Mouse (Mus musculus): Measurements from ENCODE around the gene Bri3. TPM values are rescaled to one million over a fixed set of nuclear protein-coding genes. Genes with fewer than 3 reads are reported as not detected.
A peak's percentile ranks its signal among the peaks of the same experiment; 100 is the strongest.

Gene Bri3
- total and polyA plus RNA-seq, 3 experiments: 129 to 258 (median 152) TPM

- peak overlapping the region; percentile 66 for H3K27ac ChIP-seq
- DNase-seq: peak in 1 of 2 experiments; percentile 27
- 56% methylated on average over 12 of the region's 12 CpGs for WGBS
- TF ChIP-seq CTCF (IDR thresholded peaks at IDR 0.05): no peak
- no peak for TF ChIP-seq POLR2A (IDR thresholded peaks at IDR 0.05; ENCODE audit: insufficient read depth, low read depth, low read length)
- TF ChIP-seq EP300 (IDR thresholded peaks at IDR 0.05; ENCODE audit: insufficient read depth, low read depth, low read length): no peak
- H3K4me3 ChIP-seq: no peak overlapping the region
- intact Hi-C loops (cut with DNase I): no loop called here
- no peaks in the 10 kb centered on the region for H3K36me3 ChIP-seq (ENCODE audit: control insufficient read depth, insufficient read depth, low read length)
- no peaks in the 10 kb centered on the region for H3K27me3 ChIP-seq (ENCODE audit: control insufficient read depth, insufficient read depth, low read length)
- no peak overlapping the region for H3K9ac ChIP-seq (ENCODE audit: low read depth, low read length)
- H3K79me2 ChIP-seq (replicated peaks; ENCODE audit: control insufficient read depth, insufficient read depth, low read length): no peaks in the 10 kb centered on the region; the same call in 1 of the 2 replicates
- H3K4me1 ChIP-seq (ENCODE audit: control insufficient read depth, insufficient read depth, low read length): peaks cover 10% of the 10 kb centered on the region
Observed at GRCm38 (mm10) chr5:144219306-144219705, 24.9 kb upstream of the Bri3 start.

GRCm38 (mm10) chr5:144219936-144220335 lies 24.3 kb upstream of the Bri3 start:
- no peak for DNase-seq
- H3K79me2 ChIP-seq (replicated peaks; ENCODE audit: control insufficient read depth, insufficient read depth, low read length): no peaks in the 10 kb centered on the region; the same call in 1 of the 2 replicates
- H3K9ac ChIP-seq (ENCODE audit: low read depth, low read length): no peak overlapping the region
- no peaks in the 10 kb centered on the region for H3K27me3 ChIP-seq (ENCODE audit: control insufficient read depth, insufficient read depth, low read length)
- WGBS: 84% methylated on average over 5 of the region's 5 CpGs
- intact Hi-C loops (cut with DNase I): no loop called here
- H3K4me1 ChIP-seq (ENCODE audit: control insufficient read depth, insufficient read depth, low read length): peaks cover 10% of the 10 kb centered on the region
- no peak overlapping the region for H3K4me3 ChIP-seq
- H3K36me3 ChIP-seq (ENCODE audit: control insufficient read depth, insufficient read depth, low read length): no peaks in the 10 kb centered on the region
- no peak for TF ChIP-seq EP300 (IDR thresholded peaks at IDR 0.05; ENCODE audit: insufficient read depth, low read depth, low read length)
- no peak for TF ChIP-seq POLR2A (IDR thresholded peaks at IDR 0.05; ENCODE audit: insufficient read depth, low read depth, low read length)
- TF ChIP-seq CTCF (IDR thresholded peaks at IDR 0.05): no peak
- H3K27ac ChIP-seq: no peak overlapping the region; the same call in 1 of the 2 replicates

GRCm38 (mm10) chr5:144221305-144221704 lies 22.9 kb upstream of the Bri3 start:
- Histone ChIP-seq H3K4me1 (ENCODE audit: control insufficient read depth, insufficient read depth, low read length) (peaks cover 10% of the 10 kb centered on the region), H3K36me3 (ENCODE audit: control insufficient read depth, insufficient read depth, low read length) (no peaks in the 10 kb centered on the region), H3K27me3 (ENCODE audit: control insufficient read depth, insufficient read depth, low read length) (no peaks in the 10 kb centered on the region), H3K27ac (peak overlapping the region; percentile 89), H3K9ac (ENCODE audit: low read depth, low read length) (no peak overlapping the region), H3K79me2 (replicated peaks; ENCODE audit: control insufficient read depth, insufficient read depth, low read length) (no peaks in the 10 kb centered on the region; the same call in 1 of the 2 replicates), H3K4me3 (peak overlapping the region; percentile 92)
- DNase-seq: peak in 1 of 2 experiments; percentile 47
- intact Hi-C loops (cut with DNase I): no loop called here
- WGBS: 32% methylated on average over 4 of the region's 4 CpGs
- TF ChIP-seq EP300 (IDR thresholded peaks at IDR 0.05; ENCODE audit: insufficient read depth, low read depth, low read length) (0 out of 2 replicates have a peak, but pooled peaks have one; percentile 25), CTCF (IDR thresholded peaks at IDR 0.05) (no peak), POLR2A (IDR thresholded peaks at IDR 0.05; ENCODE audit: insufficient read depth, low read depth, low read length) (no peak)

- intact Hi-C loops (cut with DNase I): loop anchor here (1.0 kb wide), 1 partner anchor 32 kb away; no protein-coding TSS in a partner anchor
- no peaks in the 10 kb centered on the region for H3K27me3 ChIP-seq (ENCODE audit: control insufficient read depth, insufficient read depth, low read length)
- no peak; the same call in 1 of the 2 replicates for TF ChIP-seq POLR2A (IDR thresholded peaks at IDR 0.05; ENCODE audit: insufficient read depth, low read depth, low read length)
- peak; percentile 58; the same call in 1 of the 2 replicates for TF ChIP-seq EP300 (IDR thresholded peaks at IDR 0.05; ENCODE audit: insufficient read depth, low read depth, low read length)
Observed at GRCm38 (mm10) chr5:144222811-144223502, 21.3 kb upstream of the Bri3 start.

GRCm38 (mm10) chr5:144223503-144223862 lies 20.8 kb upstream of the Bri3 start, which contains the start of gene Tecpr1:
TSS of gene Tecpr1 (minus strand) at chr5:144223615.
- intact Hi-C loops (cut with DNase I): loop anchor here (1.0 kb wide), 1 partner anchor 32 kb away; no protein-coding TSS in a partner anchor
- Histone ChIP-seq H3K27me3 (ENCODE audit: control insufficient read depth, insufficient read depth, low read length) (no peaks in the 10 kb centered on the region), H3K4me3 (peak within 1 kb of the TSS; percentile 92), H3K4me1 (ENCODE audit: control insufficient read depth, insufficient read depth, low read length) (peaks cover 10% of the 10 kb centered on the region), H3K9ac (ENCODE audit: low read depth, low read length) (peak within 1 kb of the TSS; percentile 82), H3K79me2 (replicated peaks; ENCODE audit: control insufficient read depth, insufficient read depth, low read length) (no peaks in the 10 kb centered on the region; the same call in 1 of the 2 replicates), H3K36me3 (ENCODE audit: control insufficient read depth, insufficient read depth, low read length) (no peaks in the 10 kb centered on the region), H3K27ac (peak within 1 kb of the TSS; percentile 89)
- peak; percentile 95 to 97 for DNase-seq
- under 1% methylated on average over 37 of the region's 37 CpGs for WGBS
- peak; percentile 36 for TF ChIP-seq CTCF (IDR thresholded peaks at IDR 0.05)
- peak; percentile 89 for TF ChIP-seq POLR2A (IDR thresholded peaks at IDR 0.05; ENCODE audit: insufficient read depth, low read depth, low read length)
- 0 out of 2 replicates have a peak, but pooled peaks have one; percentile 39 for TF ChIP-seq EP300 (IDR thresholded peaks at IDR 0.05; ENCODE audit: insufficient read depth, low read depth, low read length)

More at GRCm38 (mm10) chr5:144222811-144223502, 21.3 kb upstream of the Bri3 start:
- Histone ChIP-seq H3K4me3 (peak overlapping the region; percentile 92), H3K9ac (ENCODE audit: low read depth, low read length) (peak overlapping the region; percentile 75), H3K79me2 (replicated peaks; ENCODE audit: control insufficient read depth, insufficient read depth, low read length) (no peaks in the 10 kb centered on the region; the same call in 1 of the 2 replicates), H3K4me1 (ENCODE audit: control insufficient read depth, insufficient read depth, low read length) (peaks cover 10% of the 10 kb centered on the region), H3K36me3 (ENCODE audit: control insufficient read depth, insufficient read depth, low read length) (no peaks in the 10 kb centered on the region), H3K27ac (peak overlapping the region; percentile 89)
- DNase-seq: peak; percentile 67 to 80
- WGBS: under 1% methylated on average over 25 of the region's 25 CpGs
